Mouse (Mus musculus) layer of hippocampus, postnatal 36 days (tissue): Measurements from ENCODE around the gene Mpp3. TPM values are rescaled to one million over a fixed set of nuclear protein-coding genes. Genes with fewer than 3 reads are reported as not detected.

Experiments used
- DNase-seq, 2 experiments: peaks; one replicate each; pipeline ENCODE4 v3.0.0; 2022
- total RNA-seq, 2 experiments: library from RNA; stranded (reverse); gene quantifications; 2 replicates each; pipeline ENCODE4 v1.2.3; 2021

Mpp3 gene
- 10 to 100 TPM; 88.5 to 90.2 TPM for total RNA-seq

DNA sequence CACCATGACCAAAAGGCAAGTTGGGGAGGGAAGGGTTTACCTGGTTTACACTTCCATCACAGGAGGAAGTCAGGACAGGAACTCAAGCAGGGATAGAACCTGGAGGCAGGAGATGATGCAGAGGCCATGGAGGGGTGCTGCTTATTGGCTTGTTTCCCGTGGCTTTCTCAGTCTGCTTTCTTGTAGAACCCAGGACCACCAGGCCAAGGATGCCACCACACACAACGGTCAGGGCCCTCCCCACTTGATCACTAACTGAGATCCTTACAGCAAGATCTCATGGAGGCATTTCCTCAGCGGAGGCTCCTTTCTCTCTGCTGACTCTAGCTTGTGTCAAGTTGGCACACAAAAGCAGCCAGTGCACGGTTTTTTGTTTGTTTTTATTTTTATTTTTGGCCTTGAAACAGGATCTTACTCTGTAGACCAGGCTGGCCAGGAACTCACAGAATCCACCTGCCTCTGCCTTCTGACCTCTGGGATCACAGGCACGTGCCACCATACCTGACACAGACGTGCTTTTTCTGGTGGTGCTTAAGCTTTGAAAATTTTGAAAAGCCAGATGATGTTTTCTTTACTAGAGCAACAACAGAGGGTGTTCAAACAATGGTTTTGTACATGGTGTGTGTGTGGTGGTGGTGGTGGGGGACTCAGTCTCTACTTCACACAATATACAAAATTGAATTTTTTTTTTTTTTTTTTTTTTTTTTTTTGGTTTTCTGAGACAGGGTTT lies at the start of gene Mpp3:
TSS of gene Mpp3 (minus strand) at position 375 of the 730 bp plus-strand sequence.
- DNase-seq, result no peak

DNA sequence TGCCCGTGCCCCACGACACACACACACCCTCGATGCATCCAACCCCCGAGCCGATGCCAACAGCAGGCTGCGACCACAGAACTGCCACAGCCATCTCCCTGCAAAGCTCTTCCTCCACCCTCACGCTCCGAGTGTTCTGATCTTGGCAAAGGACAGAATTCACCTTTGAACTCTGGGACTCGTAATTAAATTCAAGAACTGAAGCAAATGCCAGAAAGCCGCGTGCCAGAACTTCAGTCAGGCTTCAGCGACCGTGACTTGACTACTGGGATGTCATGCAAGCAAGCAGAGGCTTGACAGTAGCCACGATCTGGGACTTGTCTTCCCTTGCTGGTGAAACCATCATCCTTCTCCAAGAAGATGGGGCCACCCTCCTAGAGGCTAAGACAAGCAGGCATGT lies 45.5 kb upstream of the Mpp3 start:
- DNase-seq, result no peak

DNA sequence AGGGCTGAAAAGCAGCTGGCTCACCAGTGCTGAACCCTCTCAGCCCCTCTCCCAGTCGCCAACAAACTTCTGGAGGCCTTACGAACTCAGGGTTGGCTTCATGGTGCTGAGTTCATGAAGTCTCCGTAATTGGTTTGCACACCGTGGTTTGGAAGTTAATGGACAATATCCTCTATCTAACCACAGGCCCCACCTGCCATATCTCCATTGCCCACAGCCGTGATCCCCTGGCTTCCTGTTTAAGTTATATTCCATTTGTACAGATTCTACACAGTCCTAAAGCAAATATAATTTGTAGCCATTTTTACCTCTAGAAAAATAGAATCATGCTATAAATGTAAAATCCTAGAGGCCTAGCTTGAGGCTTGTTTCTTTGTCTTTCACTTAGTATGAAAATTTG lies 44.5 kb upstream of the Mpp3 start:
- DNase-seq, result no peak

DNA sequence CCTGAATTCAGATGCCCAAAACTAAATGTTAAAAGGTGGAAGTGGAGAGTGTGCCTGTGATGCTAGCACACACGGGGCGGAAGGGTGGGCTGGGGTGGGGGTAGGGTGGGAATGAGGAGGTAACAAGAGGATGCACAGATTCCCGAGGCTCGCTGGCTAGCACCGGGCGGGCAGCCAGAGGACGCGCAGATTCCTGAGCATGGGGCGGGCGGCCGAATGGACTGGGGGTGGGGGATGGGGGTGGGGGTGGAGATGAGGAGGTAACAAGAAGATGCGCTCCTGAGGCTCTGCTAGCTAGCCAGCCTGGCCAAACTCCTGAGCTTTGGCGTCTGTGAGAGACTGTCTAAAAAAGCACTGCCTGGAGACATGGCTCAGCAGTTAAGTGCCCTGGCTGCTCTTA lies 42.2 kb upstream of the Mpp3 start:
- DNase-seq, result no peak

DNA sequence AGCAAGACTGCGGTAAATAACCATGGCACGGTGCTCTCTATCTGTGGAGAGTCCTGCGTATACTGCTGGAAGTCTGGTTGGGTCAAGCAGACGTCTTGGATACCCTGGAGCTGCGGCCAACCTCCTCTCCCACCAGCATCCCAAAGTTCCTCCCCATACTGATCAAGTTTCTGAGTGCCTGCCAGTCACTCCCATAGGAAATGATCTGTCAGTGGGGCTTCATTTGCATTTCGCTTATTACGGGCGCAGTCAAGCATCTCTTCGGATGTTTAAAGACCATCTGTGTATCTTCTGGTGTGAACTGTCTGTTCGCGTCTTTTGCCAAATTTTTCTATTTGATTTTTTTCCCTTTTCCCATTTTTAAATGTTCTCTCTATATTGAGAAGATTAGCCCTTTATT lies 41.4 kb upstream of the Mpp3 start:
- no peak for DNase-seq

DNA sequence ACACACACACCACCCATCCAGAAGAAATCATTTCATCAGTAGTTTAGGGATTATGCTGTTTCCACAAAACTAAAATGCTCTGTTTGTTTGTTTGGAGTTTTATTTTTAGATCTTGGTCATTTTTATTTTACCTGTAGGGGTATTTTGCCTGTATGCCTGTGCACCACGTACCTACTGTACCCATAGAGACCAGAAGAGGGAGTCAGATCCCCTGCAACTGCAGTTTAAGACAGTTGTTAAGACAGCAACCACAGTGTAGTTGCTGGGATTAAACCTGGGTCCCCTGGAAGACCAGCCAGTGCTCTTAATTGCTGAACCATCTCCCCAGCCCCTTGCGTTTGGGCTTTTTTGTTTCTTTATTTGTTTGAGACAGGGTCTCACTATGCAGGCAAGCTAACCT lies 40.7 kb upstream of the Mpp3 start:
- DNase-seq, result no peak

DNA sequence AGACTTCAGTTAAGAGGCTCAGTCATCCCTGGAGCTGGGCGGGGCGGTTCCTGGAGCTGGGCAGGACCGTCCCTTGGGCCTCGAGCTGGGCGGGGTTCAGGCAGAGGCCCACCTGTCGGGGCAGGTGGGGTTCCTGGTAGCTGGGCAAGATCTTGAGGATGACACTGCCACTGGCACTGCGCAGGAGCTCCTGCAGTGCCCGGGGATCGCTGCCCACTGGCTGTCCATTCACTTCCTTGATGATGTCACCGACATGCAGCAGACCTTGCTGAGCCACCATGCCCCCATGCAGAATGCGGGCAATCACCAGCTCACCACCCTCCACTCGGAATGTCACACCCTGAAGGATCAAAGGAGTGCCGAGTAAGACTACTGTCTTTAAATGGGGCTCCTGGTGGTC lies 34.8 kb upstream of the Mpp3 start:
- DNase-seq, result no peak

DNA sequence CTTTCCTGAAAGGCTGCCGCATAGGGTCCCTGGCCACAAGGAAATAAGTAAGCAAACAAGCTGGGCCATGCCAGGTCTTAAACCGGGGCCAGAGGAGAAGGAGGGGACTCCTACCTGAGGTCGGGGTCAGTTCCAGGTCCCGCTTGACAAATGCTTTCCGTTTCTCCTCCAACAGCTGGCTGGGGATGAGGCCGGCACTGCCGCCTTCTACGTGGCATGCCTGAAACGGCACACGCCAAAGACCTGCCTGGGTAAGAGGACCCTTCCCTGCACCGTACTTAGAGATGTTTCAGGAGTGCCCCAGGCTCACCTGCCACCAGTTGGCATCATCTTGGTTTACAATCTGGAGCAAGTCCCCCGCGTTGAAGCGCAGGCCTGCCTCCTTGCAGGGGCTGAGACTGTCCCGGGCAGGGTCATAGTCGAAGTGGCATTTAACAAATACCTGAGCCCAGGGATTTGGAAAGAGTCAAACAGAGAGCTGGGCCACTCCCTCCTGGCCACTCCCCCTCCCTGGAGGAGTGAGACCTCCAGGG lies 33.7 kb upstream of the Mpp3 start:
- no peak for DNase-seq

DNA sequence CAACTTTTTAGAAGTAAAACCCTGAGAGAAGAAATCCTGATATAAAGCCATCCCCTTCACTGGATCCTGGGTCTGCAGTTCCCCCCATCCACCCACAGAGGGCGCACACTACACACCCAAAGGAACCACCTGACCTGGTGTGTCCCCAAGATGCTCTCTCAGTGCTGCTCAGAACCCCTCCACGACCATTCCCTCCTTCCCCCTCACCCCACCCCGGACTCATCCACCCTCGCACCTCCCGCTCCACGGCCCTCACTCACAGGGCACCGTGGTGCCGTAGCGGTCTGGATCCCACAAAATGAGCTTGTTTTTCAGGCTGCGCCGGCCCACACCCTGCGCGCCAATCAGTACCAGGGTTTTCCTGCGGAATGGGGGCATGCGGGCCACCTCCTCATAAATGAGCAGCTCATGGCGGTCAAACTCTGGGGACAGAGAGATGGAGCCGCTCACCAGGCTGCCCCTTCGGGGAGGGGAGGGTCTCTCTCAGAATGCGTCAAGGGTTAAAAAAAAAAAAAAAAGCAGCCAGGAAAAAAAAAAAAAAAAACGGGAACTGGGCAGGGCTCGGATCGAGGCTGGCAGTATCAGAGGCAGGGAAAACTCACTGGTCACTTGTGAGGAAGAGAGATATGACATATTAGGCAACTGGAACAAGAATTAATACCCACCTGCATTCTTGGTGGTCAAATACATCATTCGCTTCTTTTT lies 33.1 kb upstream of the Mpp3 start:
- peak; percentile 74 to 83 for DNase-seq

DNA sequence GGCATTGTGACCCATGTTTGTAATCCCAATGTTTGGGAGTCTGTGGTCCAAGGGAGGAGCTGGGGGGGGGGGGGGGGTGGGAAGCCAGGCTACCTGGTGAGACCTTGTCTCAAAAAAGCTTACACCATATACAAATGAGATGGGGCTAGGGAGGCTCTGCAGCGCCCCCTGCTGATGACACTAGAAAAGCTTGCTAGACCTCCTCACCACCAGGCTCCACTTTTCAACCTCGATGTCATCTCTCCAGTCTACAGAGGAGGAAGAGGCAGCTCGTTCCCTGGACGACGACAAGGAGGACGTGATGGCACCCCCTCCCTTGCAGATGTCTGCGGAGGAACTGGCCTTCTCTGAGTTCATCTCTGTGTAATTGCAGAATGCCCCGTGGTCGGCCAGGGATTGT lies 25.6 kb upstream of the Mpp3 start:
- DNase-seq, result peak; percentile 31 to 36

DNA sequence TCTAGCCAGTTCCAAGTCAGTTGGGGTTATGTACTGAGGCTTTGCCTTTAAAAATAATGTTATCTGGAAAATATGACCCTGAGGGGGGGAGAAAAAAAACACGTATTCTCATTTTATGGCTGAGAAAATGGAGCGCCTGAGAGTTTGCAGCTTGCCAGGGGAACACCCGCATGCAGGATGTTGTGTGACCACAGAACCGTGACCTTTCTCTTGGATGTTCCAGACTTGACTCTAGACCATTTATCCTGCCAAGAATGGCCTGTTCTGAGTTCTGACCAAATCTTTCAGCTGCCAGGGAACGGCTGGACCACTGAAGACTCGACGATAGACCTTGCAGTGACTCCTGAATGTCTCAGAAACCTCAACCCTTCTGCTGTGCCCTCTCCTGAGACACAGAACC lies 24.9 kb upstream of the Mpp3 start:
- no peak for DNase-seq

DNA sequence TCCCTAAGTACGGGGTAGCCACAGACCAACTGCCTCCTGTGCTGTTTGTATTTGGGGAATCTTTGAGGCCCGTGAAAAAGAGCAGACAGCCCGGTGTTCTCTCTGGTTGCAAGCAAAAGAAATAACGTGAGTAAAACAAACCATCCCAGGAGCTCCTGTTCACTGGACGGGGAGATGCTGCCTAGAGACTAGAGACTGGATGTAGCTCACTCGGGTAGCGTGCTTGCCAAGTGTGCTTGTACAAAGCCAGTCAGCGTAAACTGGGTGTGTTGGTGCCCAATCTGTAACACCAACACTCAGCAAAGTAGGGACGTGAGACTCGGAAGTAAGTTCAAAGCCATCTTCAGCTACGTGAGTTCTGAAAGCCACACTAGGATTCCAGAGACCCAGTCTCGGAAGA lies 24.4 kb upstream of the Mpp3 start:
- no peak for DNase-seq

DNA sequence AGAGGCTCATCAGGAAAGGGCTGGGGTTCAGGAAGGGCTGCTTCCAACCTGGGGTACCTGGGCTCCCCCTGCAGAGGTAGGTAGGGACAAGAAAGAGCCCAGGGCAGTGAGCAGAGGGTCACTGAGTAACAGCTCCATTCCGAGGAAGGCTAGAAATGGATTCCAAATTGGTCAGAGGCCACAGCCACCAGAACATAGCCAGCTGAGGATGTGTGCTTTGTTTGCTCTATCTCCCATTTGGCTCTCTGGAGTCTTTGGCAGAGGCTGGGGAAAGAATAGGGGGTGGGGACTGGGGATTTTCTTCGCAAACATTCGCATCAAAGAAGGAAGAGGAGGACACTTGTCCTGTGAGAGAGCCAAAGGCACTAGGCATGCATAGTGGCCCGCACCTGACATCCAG lies 23.7 kb upstream of the Mpp3 start:
- DNase-seq, result no peak

DNA sequence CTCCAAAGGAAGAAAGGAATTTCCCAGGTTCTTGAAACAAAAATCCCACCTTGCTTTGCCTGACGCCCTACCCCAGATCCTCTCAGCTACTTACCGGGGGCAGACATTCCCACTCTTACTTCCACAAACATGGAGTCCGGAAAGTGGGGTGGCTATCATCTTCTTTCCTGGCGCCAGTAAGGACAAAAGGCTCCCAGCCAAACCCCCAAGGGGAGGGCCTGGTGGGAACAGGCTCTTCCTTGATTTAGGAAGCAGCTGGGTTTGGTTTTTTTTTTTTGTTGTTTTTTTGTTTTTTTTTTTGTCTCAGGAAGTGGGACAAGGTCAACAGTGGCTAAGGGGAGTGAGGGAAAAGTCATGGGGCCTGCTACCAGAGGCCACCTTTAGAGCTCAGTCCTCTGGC lies 23.3 kb upstream of the Mpp3 start:
- DNase-seq, result no peak

DNA sequence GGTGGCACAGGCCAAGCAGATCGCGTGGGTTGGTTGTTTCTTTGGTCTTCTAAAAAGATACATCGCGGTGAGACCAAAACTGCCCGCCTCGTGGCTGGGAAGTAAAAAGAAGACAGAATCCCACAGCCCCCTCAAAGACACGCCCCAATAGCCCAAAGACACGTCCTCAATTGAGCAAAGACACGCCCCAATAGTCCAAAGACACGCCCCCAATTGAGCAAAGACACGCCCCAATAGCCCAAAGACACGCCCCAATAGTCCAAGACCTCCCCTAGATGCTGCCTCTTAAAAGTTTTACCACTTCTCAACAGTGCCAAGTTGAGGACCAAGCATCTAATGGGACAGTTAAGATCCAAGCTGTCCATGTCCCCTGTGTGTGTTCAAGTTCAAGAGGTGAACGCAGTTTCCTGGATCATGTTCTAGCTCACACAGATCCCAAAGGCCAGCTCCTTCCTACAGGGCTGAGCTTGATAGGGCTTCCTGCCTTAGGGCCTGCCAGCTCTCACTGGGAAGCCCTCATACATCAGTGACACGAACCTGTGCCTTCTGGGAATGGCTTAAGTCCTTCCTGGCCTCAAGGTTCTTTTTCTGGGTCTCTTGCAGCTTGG lies 21.7 kb upstream of the Mpp3 start:
- no peak for DNase-seq

DNA sequence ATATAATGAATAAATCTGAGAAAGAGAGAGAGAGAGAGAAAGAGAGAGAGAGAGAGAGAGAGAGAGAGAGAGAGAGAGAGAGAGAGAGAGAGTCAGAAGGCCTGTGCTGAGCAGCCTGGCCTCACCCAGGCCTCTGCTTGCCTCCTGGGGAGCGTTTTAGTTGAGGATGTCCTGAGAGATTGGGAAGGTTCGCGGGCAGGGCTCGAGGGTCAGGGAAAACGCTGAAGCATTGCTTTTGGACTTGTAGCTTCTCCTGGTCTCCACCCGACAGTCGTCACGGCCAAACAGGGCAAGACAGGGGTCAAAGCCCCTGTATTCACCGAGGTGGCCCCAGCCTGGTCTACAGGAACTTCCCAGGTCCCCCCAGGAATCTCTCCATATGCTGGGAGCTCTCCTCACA lies 18.3 kb upstream of the Mpp3 start:
- DNase-seq, result no peak

DNA sequence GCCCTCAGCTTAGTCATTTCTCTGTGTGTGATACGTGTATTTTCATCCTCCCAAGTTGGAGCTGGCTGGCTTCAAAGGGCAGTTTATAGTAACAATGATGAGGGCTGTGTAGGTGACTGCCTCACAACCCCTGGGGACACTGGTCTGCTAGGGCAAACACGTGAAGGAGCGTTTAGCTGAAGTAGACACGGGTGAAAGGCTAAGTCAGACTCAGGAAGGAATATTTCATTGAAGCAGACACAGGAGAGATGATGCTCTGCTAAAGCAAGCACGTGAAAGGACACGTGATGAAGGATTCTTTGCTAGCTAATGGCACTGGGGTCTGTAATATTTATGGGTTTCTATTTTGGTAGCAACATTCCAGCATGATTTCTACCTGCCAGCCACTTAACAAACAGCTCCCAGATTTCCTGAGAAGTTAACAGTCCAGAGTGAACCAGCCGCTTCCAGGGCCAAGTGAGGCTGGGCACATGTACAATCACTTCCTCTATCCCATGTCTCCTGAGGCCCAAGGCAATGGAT lies 16.5 kb upstream of the Mpp3 start:
- DNase-seq, result no peak

DNA sequence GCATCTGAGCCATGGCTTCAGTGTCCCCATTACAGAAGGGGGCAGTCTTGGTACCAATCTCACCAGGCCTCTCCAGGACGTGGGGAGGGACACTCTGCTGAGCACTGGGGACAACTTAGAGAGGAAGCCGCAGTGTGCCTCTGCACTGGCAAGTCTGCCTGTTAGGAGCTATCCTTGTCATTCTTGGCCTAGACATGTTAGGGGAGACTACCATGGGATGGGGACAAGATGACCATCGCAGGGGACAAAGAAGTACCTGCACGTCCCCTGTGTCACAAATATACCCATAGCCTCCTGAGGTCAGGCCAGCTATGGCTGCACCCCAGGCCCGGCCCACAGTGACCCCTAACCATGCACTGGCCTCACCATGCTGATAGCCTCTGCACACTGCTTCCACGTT lies 15.1 kb upstream of the Mpp3 start:
- DNase-seq, result no peak

DNA sequence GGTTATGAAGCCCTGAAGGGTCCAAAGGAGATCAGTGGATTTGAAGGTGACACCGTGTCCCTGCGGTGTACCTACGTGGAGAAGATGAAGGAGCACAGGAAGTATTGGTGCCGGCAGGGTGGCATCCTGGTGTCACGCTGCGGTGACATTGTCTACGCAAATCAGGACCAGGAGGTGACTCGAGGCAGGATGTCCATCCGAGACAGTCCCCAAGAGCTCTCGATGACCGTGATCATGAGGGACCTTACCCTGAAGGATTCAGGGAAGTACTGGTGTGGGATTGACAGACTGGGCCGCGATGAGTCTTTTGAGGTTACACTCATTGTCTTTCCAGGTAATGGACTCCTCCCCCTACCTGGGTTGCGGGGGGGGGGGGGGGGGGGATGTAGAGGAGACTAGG lies 14.7 kb upstream of the Mpp3 start:
- no peak for DNase-seq

DNA sequence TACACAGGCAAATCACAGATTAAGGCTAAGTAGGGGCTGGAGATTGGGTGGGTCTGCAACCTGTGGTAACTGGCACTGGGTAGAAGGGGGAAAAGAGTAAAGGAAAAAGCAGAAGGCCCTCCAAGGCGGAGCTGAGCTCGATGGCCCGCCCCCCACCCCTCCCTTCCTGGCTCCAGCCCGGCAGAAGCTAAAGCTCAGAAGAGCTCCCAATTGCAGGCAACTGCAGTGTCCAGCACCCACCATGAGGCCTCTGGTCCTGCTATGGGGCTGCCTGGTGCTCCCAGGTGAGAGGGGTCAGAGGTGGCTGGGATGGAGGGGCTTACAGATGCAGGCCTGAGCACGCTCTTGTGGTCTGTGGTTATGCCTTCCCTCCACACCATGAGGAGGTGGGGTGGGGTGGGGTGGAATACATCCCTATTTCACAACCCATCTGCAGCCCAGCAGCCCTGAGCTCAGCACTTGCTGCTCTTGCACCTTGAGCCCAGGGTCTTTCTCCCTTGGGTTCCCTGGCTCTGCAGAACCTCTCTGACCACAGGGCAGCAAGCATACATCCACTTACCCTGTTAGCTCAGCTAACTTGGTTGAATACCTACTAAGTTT lies 13.2 kb upstream of the Mpp3 start, which contains the start of gene Cd300lg:
TSS of gene Cd300lg (plus strand) at position 160 of the 600 bp plus-strand sequence.
- no peak for DNase-seq

DNA sequence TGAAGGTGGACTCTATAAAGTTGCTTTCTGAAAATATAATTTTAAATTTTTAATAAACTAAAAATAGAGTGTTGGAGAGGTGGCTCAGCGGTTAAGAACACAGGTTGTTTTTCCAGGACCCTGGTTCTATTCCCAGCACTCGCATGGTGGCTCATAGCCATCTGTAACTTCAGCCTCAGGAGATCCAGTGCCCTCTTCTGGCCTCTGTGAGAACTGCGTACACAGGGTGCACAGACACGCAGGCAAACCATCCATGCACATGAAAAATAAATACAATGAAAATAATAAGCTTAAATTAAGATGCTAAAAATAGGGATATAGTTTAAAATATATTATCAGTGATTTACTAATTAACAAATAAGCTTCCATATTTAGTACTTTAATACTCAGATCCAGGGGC lies 12.4 kb upstream of the Mpp3 start:
- no peak for DNase-seq

DNA sequence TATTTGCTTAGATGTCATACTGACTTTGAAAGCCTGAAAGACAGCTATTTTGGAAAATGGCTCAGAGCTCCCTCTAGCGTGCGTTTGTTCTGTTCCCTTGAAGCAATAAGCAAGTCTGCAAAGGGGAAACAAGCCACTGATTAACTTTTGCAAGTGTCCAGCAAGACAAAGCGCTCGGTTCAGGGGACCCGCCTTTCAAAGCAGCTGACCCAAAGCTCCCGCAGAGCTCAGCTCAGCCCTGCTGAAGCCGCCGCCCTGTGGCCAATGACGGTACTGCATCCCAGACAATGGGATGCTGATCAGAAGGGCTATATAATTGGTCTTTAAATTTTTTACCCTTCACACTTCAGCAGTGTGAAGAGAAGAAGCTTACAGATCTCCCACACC lies 11.9 kb upstream of the Mpp3 start:
- peak; percentile 69 to 71 for DNase-seq
